Mouse (Mus musculus): ENCODE data around the gene Tepsin.

GRCm38 (mm10) chr11:120107796-120108195, 9.3 kb upstream of the Tepsin start:
- TF ChIP-seq GATA1 (IDR thresholded peaks at IDR 0.05; ENCODE audit: borderline replicate concordance, low read length) (no peak), FLI1 (IDR thresholded peaks at IDR 0.05; ENCODE audit: low read length) (no peak)
